Mouse (Mus musculus) hematopoietic stem cell, adult 5-6 weeks (primary cell): ENCODE data around the gene 2810004N23Rik. TPM values are rescaled to one million over a fixed set of nuclear protein-coding genes. Genes with fewer than 3 reads are reported as not detected.
"Not testable (repeated sequence)": the region's sequence is repeated elsewhere in the genome, so short reads cannot be mapped to it uniquely, and the experiment has no call there.

Source experiments
- ATAC-seq, 2 experiments: fragments of 125-278 bp in 1 of 2; replicated peaks in 1 of 2; 2 replicates each; pipeline ENCODE4 v1.8.0; 2016 to 2017; ENCODE audit warnings: inconsistent platforms in 2 of 2, mild to moderate bottlenecking in 2 of 2, moderate number of reproducible peaks in 2 of 2, low read depth in 1 of 2, moderate TSS enrichment in 1 of 2; ENCODE audit not compliant: low FRiP score in 2 of 2, poor library complexity in 2 of 2, severe bottlenecking in 2 of 2, insufficient read depth in 1 of 2, low TSS enrichment in 1 of 2
- total RNA-seq: library from RNA; stranded (forward); fragments of 172-1452, 232-1000 nt; gene quantifications from 2 replicates; pipeline ENCODE4 v1.2.3, GENCODE M21; 2017

Gene 2810004N23Rik
- total RNA-seq, 1 experiment from 2014 or later = 60.8 TPM

DNA sequence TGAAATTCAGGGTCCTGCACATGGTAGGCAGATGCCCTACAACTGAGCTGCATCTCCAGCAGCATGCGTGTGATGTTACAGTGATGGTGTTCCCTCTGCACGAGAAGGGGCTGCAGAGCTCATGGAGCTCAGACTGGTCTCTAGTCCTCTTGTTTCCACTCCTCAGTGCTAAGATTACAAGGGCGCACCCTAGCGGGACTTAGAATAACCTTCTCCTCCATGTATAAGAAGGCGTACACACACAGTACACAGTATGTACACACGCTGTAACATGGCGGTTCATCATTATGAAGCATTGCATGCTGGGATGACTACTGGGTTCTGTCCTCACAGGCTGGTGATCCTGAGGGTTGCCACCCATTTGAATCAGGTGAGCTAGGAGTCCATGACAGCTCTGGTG, 9.2 kb upstream of the 2810004N23Rik start:
- no peak for ATAC-seq

DNA sequence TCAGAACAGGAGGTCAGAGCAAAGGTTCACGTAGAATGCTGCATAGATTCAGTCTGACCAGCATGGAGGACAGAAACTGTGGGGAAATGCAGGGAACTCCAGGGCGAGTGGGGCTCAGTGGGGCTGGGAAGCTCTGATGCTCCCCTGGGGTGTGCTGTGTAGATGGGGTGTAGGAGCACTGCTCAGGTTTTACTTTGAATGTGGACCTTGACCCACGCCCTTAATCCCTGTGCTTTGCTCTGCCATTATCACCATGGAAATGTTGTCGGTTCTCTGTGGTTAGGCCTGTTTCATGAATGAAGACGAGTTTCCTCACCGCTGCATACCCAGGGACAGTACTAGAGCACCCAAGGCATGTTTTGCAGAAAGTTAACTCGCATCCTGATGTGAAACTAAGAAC, 8.6 kb upstream of the 2810004N23Rik start:
- no peak for ATAC-seq

DNA sequence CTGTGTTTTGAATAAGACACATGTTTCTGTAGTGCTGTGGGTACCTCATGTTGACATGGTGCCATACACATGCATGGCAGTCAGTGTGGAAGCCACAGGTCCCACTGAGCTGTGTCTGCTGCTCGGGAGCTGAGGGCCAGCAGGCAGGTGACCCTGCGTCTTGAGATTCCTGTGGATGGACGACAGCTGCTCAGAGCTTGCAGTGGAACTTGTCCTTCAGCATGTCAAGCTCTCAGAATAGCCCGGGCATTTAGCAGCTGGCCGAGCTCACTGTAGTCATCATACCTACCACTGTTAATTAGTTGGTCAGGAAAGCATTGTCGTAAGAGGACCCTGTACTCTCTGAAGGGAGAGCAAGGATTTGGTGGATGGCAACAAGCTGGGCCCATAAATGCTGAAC, 6.8 kb upstream of the 2810004N23Rik start:
- no peak for ATAC-seq

DNA sequence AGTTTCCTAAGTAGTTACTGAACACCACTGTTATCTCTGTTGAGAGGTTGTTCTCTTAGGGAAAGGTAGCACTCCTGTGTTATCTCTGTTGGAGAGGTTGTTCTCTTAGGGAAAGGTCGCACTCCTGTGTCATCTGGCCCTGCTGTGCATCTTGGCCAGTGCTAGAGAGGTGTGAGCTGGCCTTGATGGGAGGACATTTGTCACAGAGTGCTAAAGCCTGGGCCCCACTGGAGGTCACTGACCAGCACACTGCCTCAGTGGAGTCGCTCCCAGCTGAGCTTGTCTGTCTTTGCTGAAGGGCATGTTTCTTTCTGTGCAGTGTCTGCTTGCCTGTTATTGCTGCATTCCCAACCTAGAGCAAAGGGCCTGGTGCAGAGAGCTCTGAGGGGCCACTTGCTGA, 4.2 kb upstream of the 2810004N23Rik start:
- no peak for ATAC-seq

DNA sequence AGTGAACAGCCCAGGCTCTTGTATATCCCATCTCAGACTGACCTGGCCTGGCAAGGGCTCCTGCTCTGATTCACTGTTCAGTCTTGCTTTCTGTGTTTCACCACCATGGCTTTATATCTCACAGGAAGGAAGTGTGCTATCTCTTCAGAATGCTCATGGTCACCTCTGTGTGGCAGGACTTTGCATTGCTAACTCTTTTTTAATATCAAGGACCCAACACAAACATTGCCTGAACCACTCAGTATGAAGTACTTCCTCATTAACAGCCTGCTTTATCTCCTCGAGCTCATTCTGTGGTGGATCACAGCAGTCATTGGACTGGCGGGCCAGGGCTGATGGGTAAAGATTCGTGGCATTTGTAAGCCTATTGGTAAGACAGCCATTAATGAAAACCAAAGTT, 3.7 kb upstream of the 2810004N23Rik start:
- ATAC-seq = peak in 1 of 2 experiments; percentile 28; a peak in 1 of 4 replicates

DNA sequence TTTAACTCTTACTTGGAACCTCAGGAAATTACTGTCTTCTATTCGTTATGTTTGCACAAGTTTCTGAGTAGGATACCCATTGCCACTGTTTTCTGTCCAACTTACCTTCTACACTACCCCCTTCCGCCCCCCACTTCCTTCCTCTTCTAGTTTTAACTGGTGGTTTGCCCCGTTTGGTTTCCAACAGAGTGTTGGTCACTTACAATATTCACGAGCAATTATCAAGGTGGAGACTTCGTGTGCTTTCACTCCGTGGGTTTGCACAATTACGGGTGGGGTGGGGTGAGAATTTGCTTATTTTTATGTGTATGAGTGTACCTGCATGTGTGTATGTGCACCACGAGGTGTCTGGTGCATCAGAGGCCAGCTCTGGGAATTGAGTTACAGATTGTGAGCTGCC, 809 bp upstream of the 2810004N23Rik start:
- no peak for ATAC-seq

DNA sequence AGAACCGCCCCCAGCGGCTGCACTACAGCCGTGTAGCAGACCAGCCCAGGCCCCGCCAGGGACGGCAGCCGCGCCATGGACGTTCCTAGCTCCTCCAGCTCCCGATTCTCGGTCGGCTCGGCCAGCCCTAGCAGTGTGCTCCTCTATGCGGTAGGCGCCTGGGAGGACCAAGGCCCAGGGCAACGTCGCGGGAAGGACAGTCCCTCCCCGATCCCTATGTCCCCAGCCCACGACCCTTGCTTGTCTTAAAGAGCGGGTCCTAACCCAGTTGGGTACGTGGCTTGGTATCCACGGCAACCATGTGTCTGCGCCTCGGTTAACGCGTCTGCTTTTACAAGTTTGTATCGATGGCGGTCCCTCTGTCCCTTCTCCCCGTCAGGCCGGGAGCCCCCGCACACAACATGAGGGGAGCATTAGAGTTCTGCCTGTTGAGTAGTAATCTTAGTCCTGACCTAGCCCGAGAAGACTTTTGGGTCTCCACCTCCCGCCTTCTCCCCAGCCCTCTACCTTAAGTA, 300 bp upstream of the 2810004N23Rik start:
- ATAC-seq = peak in 1 of 2 experiments; percentile 7; a peak in 3 of 4 replicates

DNA sequence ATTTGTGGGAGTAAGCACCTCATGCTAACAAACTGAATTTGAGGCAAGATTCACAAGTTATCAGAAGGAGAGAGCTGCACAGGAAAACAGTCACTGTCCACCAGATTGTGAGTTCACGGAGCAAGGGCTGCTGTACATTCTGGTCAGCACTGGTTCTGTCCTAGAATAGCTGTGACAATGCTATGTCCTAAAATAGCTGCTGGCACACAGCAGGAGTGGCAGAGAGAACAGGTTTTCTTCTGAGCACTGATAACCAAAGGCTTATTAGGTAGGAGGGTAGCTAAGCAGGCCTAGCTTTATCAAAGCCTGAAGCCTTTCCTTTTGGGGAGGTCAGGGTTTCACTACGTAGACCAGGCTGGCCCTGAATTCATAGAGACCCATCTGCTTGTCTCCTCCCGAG, 2.7 kb downstream of the 2810004N23Rik start:
- no peak for ATAC-seq

DNA sequence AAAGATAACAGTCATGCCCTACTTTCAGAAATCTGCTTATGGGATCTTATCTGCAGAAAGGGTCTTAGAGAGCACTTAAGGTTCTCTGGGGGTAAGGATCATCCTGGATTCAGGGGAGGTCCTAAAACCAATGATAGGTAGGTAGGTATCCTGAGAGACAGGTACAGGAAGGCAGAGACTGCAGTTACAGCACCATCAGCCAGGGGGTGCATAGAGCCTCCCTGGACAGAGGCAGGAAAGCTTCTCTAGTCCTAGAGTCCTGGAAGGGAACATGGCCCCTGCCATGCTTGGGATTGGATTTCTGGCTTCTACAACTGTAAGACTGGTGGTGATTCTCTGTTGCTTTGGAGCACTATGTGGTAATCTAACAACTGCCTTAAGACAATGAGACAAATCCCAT, 3.5 kb downstream of the 2810004N23Rik start:
- ATAC-seq = no peak

DNA sequence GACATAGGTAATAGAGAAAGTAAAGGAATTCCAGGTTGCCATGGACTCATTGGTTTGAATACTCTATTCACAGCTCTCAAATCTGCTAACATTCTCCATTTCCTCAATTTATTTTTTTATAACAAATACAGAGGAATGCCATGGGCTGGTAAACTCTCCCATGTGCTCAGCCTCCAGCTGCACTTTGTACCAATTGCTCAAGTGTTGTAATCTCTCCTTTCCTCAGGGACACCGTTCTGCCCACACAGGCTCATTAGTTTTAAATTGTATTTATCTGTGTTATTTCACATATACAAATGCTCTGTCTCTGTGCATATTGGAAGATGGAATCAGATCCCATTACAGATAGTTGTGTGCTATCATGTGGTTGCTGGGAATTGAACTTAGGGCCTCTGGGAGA, 9.4 kb downstream of the 2810004N23Rik start:
- no peak for ATAC-seq

DNA sequence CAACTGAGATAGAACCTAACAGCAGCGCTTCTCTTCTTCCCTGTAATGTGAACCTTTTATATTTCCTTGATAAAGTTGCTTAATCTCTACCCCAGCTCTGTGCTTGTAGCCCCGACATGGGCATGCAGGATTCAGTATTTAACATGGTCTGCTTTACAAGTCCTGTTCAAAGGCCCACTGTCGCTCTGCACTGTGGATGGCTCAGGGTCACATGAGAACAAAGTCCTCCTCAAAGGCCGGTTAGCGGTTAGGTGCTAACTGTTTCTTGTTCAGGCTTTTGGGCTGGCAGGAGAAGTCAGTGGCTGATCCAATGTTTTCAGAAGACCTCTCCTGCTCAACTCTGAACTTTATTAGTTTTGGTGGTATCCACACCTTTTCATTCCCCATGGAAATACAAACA, 17.3 kb downstream of the 2810004N23Rik start:
- no peak for ATAC-seq

DNA sequence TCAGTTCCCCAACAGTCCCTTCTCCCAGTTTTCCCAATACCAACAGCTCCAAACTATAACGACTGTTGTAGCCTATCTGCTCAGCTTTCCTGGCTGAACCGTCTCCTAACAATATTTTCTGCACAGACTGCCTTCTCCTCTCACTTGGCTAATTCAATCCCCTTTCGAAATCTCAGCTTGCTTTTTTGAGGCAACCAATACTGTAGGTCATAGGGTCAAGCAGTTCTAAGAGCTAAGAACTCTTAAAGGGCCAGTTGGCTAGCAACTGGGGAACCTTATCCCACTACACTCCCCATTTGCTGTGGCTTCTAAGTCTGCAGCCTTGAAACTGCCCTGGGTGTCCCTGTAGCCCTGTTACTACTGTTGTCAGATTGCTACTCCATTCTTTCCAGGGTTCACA, 17.8 kb downstream of the 2810004N23Rik start:
- no peak for ATAC-seq

DNA sequence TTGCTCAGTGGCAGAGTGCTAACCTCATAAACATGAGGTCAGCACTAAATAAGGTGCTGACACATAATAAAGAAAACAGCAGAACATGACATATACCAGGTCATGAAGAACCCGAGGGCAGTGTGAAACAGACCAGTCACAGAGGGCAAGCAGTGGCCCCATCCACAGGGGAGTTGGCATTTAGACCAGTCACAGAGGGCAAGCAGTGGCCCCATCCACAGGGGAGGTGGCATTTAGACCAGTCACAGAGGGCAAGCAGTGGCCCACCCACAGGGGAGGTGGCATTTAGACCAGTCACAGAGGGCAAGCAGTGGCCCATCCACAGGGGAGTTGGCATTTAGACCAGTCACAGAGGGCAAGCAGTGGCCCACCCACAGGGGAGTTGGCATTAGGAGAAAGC, 20.0 kb downstream of the 2810004N23Rik start:
- ATAC-seq = not testable (repeated sequence)

DNA sequence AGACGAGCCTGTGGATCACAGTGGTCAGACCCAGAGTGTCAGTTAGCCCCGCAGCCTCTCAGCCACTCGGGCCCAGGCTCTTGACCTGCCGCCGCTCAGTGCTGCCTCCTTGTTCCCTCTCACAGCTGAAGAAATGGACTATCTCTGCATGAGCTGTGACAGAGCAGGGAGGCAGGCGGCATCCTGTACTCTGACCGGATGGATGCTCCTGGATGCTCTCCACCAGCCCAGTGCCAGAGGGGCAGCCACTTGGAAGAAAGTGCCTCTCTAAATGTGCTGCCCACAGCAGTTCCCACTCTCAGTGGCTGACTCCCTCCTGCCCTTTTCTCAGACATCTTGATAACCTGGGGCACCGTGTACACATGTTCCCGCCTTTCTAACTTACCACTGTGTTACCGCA, 21.1 kb downstream of the 2810004N23Rik start:
- no peak for ATAC-seq

DNA sequence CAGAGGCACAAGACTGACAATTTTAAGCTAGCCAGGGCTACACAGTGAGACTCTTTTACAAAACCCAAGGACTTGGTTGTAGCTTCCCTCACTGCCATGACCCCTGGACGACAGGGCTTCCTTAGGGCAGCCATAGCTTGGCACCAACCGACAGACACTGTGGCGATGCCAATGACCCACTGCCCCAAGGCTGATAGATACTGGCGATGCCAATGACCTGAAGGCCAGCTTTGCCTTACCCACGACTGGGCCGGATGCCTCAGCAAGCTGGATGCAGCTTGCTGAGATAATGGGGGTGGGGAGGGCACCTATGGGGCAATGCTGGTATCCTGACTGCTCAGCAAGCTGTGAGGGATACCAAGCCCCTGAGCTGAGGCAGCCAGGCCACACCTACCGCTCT, 22.0 kb downstream of the 2810004N23Rik start:
- no peak for ATAC-seq

DNA sequence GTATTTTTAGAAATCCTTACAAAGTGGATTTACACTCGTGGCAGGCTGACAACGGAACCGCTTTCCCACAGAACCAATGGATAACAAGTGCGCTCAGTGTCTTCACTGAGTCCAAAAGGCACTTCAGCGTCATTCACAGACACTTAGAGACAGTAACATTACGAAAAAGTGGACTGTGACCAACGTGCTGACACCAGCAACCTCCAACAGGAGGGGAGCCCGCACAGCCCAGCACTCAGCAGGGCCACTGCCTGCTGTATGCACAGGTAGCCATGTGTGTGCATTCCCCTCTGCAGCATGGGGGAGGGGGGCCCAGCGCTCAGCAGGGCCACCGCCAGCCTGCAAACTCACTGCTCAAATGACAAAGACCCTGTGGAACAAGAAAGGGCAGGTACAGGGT, 23.5 kb downstream of the 2810004N23Rik start:
- ATAC-seq = no peak

DNA sequence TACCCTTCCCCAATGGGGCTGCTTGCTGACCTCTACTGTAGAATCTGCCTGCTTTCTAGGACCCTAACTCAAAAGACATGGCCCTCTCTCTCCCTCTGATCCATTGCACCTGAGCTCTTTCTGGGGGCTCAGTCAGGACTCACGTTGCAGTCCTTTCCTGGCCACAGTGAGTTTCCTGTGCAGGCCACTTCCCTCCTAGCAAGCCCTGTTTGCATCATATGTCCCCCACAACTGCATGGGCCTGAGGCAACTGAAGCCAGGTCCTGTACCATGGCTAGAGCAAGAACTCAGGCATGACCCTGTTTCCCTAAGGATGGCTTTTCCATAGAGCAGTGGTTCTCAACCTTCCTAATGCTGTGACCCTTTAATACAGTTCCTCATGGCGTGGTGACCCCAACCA, 25.0 kb downstream of the 2810004N23Rik start:
- no peak for ATAC-seq

DNA sequence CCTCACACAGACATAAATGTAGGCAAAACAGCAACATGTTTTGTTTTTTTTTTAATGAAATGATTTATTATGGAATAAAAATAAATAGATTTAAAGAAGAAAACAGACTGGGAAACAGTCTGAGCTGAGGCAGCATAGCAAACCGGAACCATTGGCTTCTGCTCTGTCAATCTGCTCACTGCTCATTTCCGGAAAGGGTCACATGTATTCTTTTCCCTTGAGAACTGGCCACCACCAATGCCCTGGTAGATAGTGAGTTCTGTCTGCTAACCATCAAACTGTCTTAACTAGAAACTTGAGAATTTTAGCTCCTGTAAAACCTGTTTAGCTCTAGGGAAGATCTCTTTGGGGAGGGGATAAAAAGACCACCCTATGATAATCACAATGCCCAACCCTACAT, 26.0 kb downstream of the 2810004N23Rik start:
- no peak for ATAC-seq

DNA sequence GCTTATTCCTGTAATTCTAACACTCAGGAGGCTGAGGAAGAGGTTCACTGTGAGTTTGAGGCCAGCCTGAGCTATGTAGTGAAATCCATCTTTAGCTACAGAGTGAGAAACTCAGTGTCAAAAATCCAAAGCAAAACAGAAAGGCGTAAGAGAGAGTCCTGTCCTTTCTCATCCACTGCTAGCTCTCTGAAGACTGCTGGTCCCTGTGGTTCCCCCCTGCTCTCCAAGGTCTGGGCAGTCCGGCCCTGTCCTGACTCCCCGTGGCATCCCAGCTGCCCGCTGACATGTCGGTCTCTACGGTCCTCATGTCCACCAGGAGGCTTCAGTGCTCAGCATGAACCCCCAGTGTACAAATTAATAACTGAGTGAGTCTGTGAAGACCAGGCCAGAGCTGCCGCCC, 26.6 kb downstream of the 2810004N23Rik start:
- ATAC-seq = no peak

DNA sequence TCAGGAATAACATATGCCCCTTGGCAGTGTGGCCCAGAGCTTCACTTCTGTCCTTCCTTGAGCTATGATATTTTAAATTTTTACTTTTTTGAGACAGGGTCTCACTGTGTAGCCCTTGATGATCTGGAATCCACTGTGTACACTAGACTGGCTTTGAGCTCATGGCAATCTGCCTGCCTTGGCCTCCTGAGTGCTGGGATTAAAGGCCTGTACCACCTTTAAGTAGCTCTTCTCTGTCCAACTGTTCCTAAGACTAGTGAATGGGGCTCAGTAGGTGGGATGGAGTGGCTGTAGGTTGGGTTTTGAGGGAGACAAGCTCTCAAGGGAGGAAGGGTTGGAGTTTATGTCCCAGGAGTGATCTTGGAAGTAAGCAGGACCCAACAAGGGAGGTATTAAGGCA, 27.1 kb downstream of the 2810004N23Rik start:
- ATAC-seq = no peak
